Mouse (Mus musculus) urinary bladder, postnatal 14 days (tissue): ENCODE measurements around the gene Rab4a.

Experiments
- DNase-seq: peaks from one replicate; pipeline ENCODE4 v3.0.0; 2021; ENCODE audit warnings: low spot score

The Rab4a gene

DNA sequence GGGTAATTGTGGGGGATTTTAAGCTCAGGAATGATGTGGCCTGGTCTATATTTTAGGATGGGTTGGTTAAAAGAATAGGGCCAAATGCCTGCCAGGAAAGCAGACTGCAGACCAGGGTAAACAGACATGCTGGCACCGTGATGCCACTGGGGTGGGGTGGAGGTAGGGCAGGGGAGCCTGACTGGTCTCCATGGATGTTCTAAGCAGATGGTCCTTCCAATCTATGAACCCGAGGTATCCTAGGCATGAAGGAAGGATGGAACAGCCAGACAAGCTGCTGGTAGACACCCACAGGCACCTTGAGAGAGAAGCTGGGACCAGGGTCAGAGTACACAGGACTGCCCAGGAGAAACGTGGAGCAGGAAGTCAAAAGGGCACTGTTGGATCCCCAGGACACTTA, 41.8 kb downstream of the Rab4a start:
- no peak for DNase-seq

DNA sequence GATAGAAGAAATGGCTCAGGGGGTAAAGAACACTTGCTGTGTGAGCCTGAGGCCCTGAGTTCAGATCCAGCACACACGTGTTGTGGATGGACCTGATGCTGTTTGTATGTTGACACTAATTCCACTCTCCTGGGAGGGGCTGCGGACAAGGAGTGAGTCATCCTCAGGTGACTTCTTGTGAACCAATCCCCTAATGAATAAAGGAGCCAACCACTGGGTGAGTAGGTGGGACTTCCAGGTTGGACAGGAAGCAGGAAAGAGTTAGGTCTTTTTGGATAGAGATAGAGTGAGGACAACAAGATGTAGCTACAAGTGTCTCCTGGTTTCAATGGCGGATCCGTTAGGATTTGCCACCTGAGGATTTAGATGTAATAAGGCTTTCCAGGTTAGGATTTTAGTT, 43.6 kb downstream of the Rab4a start:
- DNase-seq: no peak

DNA sequence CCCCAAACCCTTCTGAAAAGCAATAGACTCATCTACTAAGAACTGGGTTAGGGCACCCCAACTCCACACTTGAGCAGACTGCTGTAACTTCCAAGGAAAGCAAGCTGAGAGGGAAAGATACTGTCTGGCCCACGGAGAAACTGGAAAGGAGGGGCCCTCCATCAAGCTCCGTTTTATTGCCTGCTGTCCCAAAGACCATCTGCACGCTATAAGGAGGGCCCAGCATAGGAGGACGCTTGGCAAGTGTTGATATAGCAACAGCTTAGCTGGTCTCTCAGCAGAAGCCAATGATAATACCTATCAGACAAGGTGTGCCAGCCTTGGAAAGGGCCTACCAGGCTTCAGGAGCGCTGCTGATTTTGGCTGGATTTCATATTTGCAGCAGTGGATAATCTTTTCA, 45.8 kb downstream of the Rab4a start:
- DNase-seq: no peak

DNA sequence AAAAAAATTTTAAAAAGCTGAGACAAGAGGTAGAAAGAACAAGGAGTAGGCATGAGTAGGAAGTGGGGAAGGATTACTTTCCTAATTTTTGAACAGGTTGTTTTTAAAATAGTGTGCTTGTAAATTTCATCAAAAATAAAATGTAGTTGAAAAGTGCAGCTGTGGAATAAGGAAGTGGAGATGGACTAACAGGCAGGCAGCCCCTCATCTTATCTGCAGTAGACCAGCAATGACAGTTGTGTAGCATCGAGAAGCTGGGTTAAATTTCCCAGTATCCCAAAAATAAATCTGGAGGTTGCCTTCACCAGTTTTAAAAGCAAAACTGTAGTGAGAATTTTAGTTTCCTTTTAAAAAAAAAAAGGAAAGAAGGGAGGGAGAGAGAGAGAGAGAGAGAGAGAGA, 48.5 kb downstream of the Rab4a start:
- no peak for DNase-seq

DNA sequence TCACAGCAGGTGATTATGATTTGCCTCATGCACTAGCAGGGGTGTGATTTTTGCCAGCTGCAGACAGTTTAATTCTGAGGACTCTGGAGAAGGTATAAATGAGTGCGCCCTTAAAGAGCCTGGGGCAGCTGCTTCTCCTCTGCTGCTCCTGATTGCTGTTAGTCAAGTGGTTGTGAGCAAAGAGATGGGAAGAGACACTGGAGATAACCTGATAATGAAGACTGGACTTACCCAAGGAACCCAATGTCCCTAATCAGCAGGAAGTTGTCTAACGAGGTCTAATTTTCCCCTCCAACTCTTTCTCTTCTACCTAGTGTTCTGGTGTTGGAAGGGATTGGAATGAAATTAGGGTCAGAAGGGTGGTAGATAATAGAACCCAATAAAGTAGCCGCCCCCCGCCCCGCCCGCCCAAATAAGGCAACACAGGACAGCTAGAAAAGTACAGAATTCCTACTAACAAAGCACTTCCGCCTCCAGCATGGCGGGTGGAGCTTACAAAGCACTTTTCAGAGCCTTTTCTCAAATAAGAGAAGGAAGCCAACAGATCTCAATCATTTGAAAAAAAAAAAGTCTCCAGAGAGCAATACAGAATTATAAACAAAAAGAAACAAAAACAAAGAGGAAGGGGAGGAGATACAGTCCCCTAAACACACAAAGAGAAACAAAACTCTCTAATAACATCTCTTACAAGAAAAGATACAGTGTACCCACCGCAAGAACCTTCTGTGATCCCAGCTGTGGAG, 49.1 kb downstream of the Rab4a start:
- DNase-seq: no peak

DNA sequence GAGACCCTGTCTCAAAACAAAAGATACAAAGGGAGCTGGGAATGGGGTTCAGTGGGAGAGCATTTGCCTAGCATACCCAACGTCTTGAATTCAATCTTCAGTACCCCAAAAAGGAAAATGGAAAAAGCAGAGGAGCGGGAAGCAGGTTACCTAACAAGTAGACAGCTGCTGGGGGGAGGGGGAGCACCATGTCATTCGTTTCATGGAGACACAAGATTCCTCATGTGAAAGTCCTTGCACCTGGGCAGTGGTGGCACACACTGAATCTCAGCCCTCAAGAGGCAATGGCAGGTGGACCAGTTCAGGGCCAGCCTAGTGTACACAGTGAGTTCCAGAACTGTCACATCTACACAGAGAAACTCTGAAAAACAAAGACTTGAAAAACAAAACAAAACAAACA, 51.6 kb downstream of the Rab4a start:
- DNase-seq: no peak

DNA sequence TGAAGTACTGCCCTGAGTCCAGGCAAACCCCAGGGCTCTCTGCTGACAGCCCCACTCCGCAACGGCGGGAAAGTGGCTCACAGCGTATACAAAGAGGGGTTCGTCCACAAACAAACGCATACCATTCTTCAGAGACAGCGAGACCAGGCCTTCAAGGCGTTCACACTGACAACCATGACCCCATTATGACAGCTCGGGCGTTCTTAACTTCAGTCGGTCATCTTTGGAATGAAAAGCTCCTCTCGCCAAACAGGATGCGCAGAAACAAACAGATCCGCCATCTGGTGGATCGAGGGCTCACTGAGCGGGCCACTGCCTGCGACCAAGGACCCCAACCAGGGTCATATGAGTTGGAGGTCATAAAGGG, 52.8 kb downstream of the Rab4a start:
- DNase-seq: no peak

DNA sequence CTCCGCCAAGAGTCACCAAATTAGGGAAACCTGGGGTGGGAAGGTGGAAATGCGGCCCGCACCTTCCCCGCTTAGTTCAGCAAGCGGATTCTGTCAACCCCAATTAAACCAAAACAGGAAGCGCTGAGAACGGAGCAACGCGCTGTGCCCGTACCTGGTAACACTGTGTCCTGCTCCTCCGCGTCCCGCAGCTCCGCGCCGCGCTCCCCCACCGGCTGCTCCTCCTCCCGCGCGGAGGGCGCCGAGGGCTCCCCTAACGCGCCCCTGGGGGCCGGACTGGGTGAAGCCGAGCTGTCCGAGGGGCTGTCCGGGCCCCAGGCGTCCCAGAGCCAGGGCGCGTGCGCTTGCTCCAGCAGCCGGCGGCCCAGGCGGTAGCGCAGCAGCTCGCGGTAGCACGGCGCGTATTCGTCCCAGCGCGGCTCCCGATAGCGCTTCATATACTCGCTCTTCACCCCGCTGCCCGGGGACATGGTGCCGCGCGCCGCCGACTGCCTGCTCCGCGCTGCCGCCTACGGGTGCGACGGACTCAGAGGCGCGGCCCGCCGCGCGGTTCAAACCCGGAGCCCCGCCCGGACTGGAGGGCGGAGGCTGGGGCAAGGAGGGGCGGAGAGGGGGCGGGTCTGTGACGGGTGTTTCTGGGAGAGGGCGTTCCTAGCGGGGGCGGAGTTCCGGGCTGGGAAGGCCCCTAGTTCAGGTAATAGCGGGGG, 53.3 kb downstream of the Rab4a start:
- peak; percentile 93 for DNase-seq

DNA sequence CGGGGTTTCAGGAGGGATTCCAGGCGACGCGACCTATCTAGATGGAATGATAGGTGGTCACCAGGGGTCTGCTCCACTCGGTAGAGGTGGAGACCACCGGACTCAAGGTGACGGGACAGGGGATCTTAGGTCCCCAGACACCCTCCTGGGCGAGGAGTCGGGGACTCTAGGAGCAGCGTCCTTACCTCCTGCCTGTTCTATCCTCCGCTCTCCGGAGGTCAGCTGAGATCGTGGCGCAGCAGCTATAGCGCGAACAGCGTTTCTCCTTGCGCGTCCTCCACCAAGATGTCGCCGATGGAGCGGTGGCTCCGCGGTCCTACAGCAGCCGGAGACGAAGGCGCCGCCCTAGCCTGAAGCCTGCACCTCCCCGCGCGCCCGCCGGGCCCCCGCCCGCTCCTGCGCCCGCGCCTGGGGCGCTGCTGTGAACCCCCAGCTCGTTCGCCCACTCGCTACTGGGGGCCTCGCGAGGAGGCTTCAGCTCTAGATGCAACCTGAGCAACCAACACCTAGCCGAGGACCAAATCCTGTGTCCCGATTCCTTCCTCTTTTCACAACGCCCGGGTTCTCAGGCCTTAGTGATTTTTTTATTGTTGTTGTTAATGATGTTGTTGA, 54.0 kb downstream of the Rab4a start, which contains the start of gene Ccsap:
Ccsap (minus strand) TSS at position 562 of the 612 bp plus-strand sequence.
- DNase-seq: peak; percentile 37

DNA sequence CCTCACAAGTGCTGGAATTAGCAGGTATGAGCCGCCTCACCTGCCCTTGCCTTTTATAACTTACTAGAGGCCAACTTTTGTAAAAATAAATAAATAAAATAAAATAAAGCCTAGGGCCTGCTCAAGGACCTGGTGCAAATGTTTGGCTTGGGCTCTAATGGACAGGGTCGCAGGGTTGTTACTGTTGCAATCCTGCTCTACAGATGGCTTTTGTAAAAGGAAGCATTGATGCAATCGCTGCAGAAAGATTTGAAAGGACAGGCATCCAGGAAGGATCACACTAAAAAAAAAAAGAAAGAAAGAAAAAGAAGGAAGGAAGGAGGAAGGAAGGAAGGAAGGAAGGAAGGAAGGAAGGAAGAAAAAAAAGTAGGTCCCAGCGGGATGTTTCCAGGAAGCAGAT, 54.6 kb downstream of the Rab4a start:
- DNase-seq: no peak

DNA sequence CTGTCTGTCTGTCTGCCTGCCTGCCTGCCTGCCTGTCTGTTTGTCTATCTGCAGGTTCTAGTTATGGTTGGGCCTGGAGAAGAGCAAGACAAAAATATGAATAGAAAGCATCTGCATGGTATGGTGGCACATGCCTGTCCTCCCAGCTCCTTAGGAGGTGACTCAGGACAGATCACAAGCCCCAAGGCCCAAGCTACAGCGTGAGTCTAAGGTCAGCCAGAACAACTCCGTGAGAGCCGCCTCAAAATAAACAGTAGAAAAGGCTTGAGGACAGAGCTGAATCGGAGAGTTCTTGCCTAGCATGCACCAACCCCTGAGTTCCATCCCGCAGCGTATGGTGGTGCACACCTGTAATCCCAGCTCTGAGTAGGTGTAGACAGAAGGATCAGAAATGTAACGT, 60.0 kb downstream of the Rab4a start:
- DNase-seq: no peak

DNA sequence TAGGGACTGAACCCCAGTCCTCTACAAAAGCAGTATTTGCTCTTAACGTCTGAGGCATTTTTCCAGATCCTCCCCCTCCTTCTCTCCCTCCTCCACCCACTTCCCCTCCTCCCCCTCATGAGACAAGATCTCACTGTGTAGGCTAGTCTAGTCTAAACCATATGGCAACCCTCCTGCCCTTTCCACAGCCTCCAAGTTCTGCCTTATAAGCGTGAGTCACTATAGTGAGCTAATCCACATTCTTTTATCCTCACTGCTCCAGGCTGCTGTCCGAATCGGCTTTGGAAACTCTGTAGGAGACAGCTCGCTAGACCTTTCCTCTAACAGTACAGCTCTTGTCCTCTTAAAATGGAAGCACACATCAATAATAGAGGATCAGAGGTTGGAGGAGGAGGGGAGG, 61.2 kb downstream of the Rab4a start:
- DNase-seq: no peak

DNA sequence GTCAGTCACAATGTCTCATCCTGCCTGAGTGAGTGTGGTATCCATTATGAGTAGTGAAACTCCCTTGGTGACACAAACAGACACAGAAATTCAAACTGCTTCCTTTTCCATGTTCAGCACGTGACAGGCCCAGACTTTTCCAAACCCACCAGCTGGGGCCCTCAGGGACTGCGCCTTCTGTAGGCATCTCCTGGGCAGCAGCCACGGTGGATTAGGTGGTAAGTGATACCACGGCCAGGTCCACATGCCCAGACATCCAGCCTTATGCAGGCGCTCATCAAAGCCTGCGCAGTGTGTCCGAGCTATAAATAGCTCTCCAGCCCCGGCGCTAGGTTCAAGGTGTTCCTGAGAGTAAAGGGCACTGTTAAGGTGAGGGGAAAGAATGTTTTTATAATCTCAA, 66.3 kb downstream of the Rab4a start:
- no peak for DNase-seq

DNA sequence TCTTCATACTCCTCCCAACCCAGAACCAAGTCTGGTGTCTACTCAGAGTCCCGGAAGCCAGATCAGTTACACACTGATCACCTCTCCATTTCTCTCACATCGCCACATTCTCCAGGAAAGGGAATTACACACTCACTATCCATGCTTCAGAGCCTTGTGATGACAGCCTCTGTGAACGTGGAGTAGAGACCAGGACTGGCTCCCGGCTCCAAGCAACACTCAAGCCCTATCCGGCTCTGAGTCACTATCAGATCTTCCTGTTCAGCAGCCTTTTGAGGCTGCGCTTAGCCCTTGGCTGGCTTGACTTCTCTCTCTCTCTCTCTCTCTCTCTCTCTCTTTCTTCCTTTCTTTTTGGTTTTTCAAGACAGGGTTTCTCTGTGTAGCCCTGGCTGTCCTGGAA, 67.6 kb downstream of the Rab4a start:
- DNase-seq: no peak

DNA sequence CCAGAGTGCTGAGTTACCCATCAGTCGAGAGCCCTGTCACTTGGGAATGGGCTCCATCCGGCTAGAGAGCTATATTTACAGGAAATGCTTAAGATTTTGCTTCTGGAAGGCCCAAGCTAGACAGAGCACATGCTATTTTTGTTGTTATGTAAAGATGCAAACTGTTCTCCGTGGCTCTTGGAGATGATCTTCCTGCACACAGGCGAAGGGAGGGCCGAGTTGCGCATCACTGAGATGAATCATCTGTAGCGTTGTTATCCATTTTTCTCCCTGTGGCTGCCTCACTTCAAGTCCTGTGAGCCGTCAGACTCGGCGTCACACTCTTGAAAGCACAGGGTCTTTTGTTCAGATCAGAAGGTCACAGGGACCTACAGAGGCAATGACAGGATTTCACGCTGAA, 68.5 kb downstream of the Rab4a start:
- no peak for DNase-seq

DNA sequence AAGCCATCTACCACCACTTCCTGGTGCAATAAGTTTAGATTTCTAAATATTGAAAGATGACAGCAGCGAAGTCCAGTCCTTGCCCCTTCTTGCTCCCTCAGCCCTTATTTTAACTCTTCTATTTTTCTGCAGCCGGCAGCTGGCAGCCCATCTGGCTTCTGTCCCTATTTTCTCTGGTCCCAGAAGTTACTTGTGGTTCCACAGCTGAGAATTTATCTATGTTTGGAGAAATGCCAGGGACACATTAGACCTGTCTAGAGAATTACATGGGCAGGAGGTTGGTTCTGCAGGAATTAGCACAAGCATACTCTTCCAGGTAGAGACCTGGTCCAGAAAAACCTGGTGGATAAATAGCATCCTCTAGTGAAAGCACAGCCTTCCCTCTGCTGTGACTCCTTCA, 72.1 kb downstream of the Rab4a start:
- no peak for DNase-seq

DNA sequence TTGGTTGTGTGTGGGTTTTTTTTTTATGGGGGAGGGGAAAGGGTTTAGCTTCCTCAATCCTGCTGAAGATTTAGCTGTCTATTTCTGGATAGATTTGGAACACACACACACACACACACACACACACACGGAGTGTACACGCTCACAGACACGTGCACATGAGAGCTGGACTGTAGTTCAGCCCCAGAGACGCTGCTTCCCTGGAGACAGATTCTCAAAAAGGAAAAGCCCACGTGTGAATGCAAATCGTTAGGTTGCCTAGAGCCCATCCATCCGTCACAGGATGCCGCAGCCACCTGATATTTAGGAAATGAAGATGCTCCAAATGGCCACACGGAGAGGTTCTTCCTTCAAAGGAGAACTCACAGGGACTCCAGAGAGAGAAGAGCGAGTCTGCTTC, 74.5 kb downstream of the Rab4a start:
- no peak for DNase-seq

DNA sequence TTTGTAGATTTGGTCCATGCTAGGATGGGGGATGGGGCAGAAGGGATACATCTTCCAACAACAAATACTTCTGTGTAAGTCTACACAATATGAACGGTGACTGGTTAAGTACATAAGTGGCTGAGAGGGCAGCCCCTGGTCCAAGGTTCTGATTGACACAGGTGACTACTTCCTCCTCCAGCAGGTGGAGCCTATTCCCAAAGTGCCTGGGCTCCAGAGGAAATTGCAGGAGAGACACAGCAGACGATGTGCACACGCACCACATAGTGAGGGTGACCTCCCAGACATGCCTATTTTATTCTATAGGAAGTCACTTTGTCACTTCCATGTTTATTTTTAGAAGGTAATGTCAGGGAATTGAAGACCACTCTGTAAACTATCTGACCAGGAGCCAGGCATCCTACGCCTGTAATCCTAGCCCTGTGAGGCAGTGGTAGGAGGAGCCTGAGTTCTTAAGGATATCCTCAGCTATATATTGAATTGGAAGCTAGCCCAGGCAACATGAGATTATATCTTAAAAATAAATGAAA, 75.1 kb downstream of the Rab4a start:
- no peak for DNase-seq

DNA sequence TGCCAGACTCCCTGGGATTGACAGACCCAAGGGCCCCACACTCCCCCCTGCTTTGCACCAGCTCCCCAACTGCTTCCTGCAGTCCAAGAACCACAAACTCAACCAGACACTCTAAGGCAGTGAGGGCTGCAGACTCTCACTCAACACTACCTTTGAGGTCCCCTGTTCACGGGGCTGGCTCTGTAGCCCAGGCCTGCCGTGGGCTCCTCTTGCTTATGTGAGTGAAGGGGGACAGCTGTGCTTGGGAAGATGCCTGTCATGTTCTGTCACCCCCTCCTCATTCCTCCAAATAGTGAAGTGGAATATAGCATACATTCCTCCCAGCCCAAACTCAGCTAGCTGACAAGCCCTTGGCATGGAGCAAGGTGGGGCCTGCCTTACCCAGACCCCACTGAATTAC, 76.6 kb downstream of the Rab4a start:
- DNase-seq: no peak

DNA sequence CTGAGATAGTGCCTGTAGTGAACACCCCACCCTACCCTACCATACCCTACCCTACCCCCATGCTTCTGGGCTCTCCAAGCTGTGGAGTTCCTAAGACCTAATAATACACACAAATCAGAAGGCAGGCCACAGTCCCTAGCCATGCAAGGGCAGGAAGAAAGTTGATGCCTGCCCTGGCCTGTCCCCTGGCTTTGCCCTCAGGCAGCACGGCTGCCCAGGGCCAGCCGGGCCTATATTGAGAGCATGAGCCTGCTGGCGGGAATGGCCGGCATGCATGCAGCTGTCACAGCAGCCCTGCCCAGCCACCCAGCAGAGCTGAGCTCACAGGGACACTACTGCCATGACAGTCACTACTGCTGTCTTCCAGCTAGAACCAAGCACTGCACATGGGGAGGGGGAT, 77.3 kb downstream of the Rab4a start:
- no peak for DNase-seq
